Mouse (Mus musculus) lung, adult 2 months (tissue): ENCODE results near the gene Rcan3.

Experiments
- CTCF ChIP-seq: fragments of 200-500 bp; IDR thresholded peaks from 2 replicates; pipeline ENCODE4 v1.5.1; 2011; ENCODE audit warnings: mild to moderate bottlenecking, low read length, control low read depth; ENCODE audit not compliant: insufficient read depth
- POLR2A ChIP-seq: fragments of 200-500 bp; IDR thresholded peaks from 2 replicates; pipeline ENCODE4 v1.6.1; 2011; ENCODE audit warnings: low read depth, mild to moderate bottlenecking, control low read depth, low read length, borderline replicate concordance; ENCODE audit errors: extremely low read depth

DNA sequence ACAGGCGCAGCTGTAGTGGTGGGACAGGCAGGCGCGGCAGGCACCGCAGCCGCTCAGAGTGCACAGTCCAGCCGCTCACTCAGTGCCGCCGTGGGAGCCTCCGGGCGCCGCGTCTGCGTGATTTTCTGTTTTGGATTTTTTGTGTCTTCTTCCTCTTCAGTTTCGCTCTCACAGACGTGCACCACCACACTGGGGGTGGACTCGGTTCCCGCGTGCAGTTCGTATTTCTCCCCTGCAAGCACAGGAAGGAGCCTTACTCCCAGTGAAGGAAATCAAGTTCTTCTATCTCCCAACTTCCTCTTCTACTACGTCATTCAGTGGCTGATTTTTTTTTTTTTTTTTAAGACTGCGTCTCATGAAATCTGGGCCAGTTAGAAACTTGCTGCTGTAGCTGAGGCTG, 17.3 kb downstream of the Rcan3 start:
- TF ChIP-seq POLR2A (no peak), CTCF (no peak)
